Mouse (Mus musculus) liver, embryonic 14.5 days (tissue): ENCODE results near the gene Arfgef3.

Source experiments
- CTCF ChIP-seq: IDR thresholded peaks from 2 replicates; pipeline ENCODE4 v1.5.1; 2016; ENCODE audit warnings: antibody characterized with exemption, low read depth, control low read depth
- EP300 ChIP-seq: IDR thresholded peaks from 2 replicates; pipeline ENCODE4 v1.6.1; 2016; ENCODE audit warnings: antibody characterized with exemption, low read depth

DNA sequence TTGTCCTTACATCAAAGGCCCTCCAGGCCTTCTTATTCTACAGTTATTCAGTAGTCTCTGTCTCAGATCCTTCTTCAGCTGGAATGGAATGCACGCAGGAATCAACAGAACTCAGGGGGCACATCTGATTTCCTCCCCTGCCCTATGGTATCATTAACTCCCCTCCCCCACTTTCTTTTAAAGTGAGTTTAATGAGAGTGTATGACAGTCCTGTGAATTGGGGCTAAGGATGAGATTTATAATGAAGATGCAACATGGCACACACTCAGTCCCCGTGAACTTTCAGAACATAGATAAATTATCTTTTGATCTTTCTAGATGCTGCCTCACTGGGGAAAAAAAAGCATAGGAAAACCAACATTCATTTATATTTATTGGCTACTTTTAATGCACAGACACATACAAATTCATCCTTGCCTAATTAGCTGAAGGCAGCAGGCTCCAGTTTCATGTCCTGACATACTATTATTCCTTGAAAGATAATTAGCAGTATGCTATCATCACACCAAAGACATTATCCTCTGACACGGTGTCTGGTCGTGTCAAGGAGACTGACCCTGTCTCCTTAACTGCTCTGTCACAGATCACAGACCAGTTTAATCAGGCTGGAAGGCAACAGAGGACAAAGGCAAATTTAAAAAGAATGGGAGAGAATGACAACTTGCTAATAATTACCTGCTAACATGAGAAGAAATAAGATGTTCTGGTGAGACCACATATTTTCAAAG is 39.2 kb downstream of the Arfgef3 start:
- TF ChIP-seq EP300, result no peak
- TF ChIP-seq CTCF, result no peak
